Mouse (Mus musculus): Measurements from ENCODE around the gene Wdr63. TPM values are rescaled to one million over a fixed set of nuclear protein-coding genes. Genes with fewer than 3 reads are reported as not detected.

Gene Wdr63
- polyA plus RNA-seq, 1 experiment from 2014 or later, result 0.31 TPM

DNA sequence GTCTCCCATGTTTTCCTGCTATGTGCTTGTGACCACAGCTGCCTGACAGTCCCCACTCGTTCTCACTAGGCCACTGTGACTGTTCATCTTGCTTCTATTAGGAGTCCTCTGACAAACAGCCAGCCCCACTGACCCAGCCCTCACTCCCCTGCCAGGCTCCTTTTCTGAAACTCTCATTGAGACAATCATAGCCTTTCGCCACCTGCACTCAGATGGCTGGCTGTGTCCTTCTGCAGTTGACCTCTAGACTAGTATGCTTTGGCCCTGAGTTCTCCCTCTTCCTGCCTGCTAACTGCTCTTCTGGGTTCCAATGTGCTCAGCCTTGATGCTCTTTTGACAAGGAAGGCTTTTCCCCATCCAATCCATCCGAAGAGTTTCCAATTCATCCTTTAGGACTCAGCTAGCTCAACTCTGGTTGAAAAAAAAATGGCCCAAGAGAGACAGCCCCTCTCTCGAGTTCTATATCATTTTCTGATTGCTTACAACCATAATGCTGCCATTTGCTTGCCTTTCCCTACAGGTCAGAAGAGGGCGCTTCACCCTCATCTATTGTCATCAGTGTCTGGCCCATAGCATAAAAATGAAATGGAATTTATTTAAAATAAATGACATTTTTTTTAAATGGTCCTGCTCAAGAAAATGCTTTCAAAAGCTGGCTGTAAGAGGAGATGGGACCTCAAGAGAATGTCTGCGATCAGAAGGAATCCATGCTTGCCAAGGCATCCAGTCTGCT lies 54.7 kb downstream of the Wdr63 start:
- ATAC-seq (ENCODE audit: low read depth), result no peak
- 65% methylated on average over 6 of the region's 6 CpGs for WGBS
- Histone ChIP-seq H3K9ac (replicated peaks; ENCODE audit: low read depth, low read length) (no peak overlapping the region), H3K9me3 (ENCODE audit: control insufficient read depth, low read length) (no peaks in the 10 kb centered on the region), H3K4me1 (ENCODE audit: control insufficient read depth, insufficient read depth, low read length) (no peaks in the 10 kb centered on the region; the same call in 1 of the 2 replicates), H3K27ac (ENCODE audit: low read depth, low read length) (no peak overlapping the region), H3K27me3 (ENCODE audit: control insufficient read depth, insufficient read depth, low read length) (no peaks in the 10 kb centered on the region), H3K36me3 (ENCODE audit: control insufficient read depth, insufficient read depth, low read length) (no peaks in the 10 kb centered on the region), H3K4me2 (ENCODE audit: low read depth, low read length) (no peak overlapping the region), H3K4me3 (ENCODE audit: low read depth, low read length) (no peak overlapping the region)

DNA sequence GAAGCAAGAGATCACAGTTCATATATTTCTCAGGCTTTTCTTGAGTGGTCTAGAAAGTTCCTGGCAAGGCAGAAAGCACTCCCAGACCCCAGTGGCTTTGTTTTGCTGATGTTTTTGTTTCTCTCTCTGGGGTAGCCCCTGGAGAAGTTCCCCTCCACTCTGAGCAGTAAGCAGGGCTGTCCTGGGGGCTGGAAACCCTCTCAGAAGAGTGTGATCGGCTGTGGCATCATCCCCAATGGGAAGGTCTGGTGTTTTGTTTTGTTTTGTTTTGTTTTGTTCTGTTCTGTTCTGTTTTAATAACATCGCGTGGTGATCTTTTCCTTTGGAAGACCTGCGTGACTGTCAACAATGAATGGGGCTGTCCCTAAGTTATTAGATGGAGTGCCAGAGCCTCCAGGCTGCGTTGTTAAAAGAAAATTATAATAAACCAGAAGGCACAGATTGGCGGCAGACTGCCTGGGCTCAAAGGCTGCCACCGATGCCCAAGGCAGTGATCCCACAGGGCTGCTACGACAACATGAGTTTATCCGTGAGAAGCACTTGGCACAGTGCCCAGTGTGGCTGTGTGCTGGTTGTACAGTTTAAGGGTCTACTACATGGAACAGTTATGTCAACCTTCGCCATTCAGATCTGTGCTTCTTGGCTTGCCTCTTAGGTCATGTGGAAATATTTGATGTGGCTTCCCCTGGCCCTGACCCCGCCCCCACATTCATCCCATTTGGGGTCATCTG lies 56.5 kb downstream of the Wdr63 start:
- WGBS, result 28% methylated on average over 11 of the region's 11 CpGs
- no peak overlapping the region for H3K27ac ChIP-seq (ENCODE audit: low read depth, low read length)
- H3K9me3 ChIP-seq (ENCODE audit: control insufficient read depth, low read length), result no peaks in the 10 kb centered on the region
- H3K27me3 ChIP-seq (ENCODE audit: control insufficient read depth, insufficient read depth, low read length), result no peaks in the 10 kb centered on the region
- peak; percentile 92 for ATAC-seq (ENCODE audit: low read depth)
- no peak overlapping the region for H3K4me3 ChIP-seq (ENCODE audit: low read depth, low read length)
- no peak overlapping the region for H3K9ac ChIP-seq (replicated peaks; ENCODE audit: low read depth, low read length)
- no peaks in the 10 kb centered on the region; the same call in 1 of the 2 replicates for H3K4me1 ChIP-seq (ENCODE audit: control insufficient read depth, insufficient read depth, low read length)
- H3K36me3 ChIP-seq (ENCODE audit: control insufficient read depth, insufficient read depth, low read length), result no peaks in the 10 kb centered on the region
- no peak overlapping the region for H3K4me2 ChIP-seq (ENCODE audit: low read depth, low read length)

DNA sequence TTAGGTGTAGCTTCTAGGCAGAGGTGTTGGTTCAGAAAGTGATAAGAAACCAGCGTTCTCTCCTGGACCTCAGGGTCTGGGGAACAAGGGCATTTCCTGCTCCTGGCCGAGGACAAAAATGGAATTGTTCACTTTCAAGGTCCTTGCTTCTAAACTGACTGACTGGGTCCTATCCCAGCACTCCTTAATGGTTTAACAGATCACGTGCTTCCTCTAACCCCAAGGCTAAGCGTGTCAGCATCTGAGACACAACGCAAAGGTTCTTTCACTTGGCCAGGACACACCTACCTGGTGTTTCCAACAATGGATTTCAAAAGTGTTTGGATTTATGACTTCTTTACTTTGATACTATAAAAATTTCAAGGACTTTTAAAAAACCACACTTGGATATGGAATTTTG lies 58.0 kb downstream of the Wdr63 start:
- no peak for ATAC-seq (ENCODE audit: low read depth)
- no peaks in the 10 kb centered on the region for H3K36me3 ChIP-seq (ENCODE audit: control insufficient read depth, insufficient read depth, low read length)
- no peak overlapping the region for H3K27ac ChIP-seq (ENCODE audit: low read depth, low read length)
- H3K9ac ChIP-seq (replicated peaks; ENCODE audit: low read depth, low read length), result no peak overlapping the region
- 91% methylated on average over 5 of the region's 5 CpGs for WGBS
- H3K9me3 ChIP-seq (ENCODE audit: control insufficient read depth, low read length), result no peaks in the 10 kb centered on the region
- H3K27me3 ChIP-seq (ENCODE audit: control insufficient read depth, insufficient read depth, low read length), result no peaks in the 10 kb centered on the region
- H3K4me2 ChIP-seq (ENCODE audit: low read depth, low read length), result no peak overlapping the region
- no peaks in the 10 kb centered on the region; the same call in 1 of the 2 replicates for H3K4me1 ChIP-seq (ENCODE audit: control insufficient read depth, insufficient read depth, low read length)
- H3K4me3 ChIP-seq (ENCODE audit: low read depth, low read length), result no peak overlapping the region

DNA sequence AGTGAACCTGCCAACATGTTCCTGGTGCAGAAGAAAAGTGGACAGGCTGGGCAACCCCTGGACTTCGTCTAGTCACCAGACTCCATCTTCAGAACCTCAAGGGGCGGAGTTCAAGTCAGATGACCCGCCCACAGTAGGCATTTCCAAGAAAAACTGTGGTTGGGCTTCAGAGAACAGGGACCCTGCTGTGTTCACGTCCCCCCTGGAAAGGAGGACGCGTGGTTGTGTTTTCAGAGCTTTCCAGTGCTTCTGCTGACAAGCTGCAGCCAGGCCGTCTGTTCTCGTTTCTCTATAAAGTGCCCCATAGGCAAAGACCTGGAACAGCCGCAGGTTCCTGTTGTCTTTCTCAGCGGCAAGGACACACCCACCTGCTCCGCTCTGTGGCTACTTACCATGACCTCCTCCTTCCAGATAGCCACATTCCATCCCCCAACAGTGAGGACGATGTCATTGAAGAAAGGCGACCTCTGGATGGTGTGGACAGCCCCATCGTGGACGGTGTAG lies 60.2 kb downstream of the Wdr63 start:
- no peaks in the 10 kb centered on the region for H3K9me3 ChIP-seq (ENCODE audit: control insufficient read depth, low read length)
- 31% methylated on average over 15 of the region's 15 CpGs for WGBS
- H3K4me2 ChIP-seq (ENCODE audit: low read depth, low read length), result no peak overlapping the region
- no peak for ATAC-seq (ENCODE audit: low read depth)
- no peak overlapping the region for H3K27ac ChIP-seq (ENCODE audit: low read depth, low read length)
- H3K36me3 ChIP-seq (ENCODE audit: control insufficient read depth, insufficient read depth, low read length), result no peaks in the 10 kb centered on the region
- H3K27me3 ChIP-seq (ENCODE audit: control insufficient read depth, insufficient read depth, low read length), result no peaks in the 10 kb centered on the region
- no peak overlapping the region for H3K9ac ChIP-seq (replicated peaks; ENCODE audit: low read depth, low read length)
- H3K4me1 ChIP-seq (ENCODE audit: control insufficient read depth, insufficient read depth, low read length), result no peaks in the 10 kb centered on the region; the same call in 1 of the 2 replicates
- no peak overlapping the region for H3K4me3 ChIP-seq (ENCODE audit: low read depth, low read length)

DNA sequence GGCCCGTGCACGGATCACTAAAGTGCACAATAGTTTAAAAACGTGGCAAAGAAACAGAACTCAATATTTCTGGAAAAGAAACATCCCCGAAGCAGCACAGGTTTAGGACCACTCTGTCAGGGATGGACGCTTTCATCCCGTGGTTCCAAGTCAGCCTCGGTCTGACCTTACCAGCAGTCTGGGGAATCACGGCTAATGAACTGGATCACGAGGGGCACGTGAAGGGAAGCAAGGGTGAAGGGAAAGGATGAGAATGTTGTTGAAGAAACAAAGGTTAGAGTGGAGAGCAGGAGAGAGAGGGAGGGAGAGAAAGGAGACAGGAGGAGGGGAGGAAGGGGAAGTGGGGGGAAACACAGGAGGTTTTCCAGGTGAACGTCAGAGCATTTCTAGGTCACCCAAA lies 61.9 kb downstream of the Wdr63 start:
- no peak overlapping the region for H3K4me3 ChIP-seq (ENCODE audit: low read depth, low read length)
- ATAC-seq (ENCODE audit: low read depth), result no peak
- 84% methylated on average over 11 of the region's 11 CpGs for WGBS
- no peaks in the 10 kb centered on the region for H3K36me3 ChIP-seq (ENCODE audit: control insufficient read depth, insufficient read depth, low read length)
- H3K27ac ChIP-seq (ENCODE audit: low read depth, low read length), result no peak overlapping the region
- no peak overlapping the region for H3K9ac ChIP-seq (replicated peaks; ENCODE audit: low read depth, low read length)
- H3K9me3 ChIP-seq (ENCODE audit: control insufficient read depth, low read length), result no peaks in the 10 kb centered on the region
- H3K27me3 ChIP-seq (ENCODE audit: control insufficient read depth, insufficient read depth, low read length), result no peaks in the 10 kb centered on the region
- no peaks in the 10 kb centered on the region; the same call in 1 of the 2 replicates for H3K4me1 ChIP-seq (ENCODE audit: control insufficient read depth, insufficient read depth, low read length)
- H3K4me2 ChIP-seq (ENCODE audit: low read depth, low read length), result no peak overlapping the region

DNA sequence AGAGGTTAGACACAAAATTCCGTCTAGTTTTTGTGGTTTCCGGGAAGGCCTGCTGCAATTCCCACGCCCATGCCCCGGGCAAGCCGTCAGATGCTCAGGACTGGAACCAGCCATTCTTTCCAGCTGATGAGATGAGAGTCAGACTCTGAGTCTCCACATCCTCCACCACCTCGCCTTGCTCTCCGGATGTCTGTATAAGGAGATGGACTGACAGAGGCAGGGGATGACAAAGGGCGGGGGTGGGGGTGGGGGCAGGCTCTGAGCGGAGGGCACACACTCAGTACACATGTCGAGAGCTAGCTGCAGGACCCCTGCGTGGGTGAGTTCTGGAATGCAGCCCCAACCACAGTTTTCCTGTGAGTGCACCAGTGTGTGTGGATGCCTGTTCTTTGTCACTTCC lies 63.0 kb downstream of the Wdr63 start:
- no peak for ATAC-seq (ENCODE audit: low read depth)
- Histone ChIP-seq H3K27ac (ENCODE audit: low read depth, low read length) (no peak overlapping the region), H3K9me3 (ENCODE audit: control insufficient read depth, low read length) (no peaks in the 10 kb centered on the region), H3K4me1 (ENCODE audit: control insufficient read depth, insufficient read depth, low read length) (no peaks in the 10 kb centered on the region), H3K4me3 (ENCODE audit: low read depth, low read length) (no peak overlapping the region), H3K36me3 (ENCODE audit: control insufficient read depth, insufficient read depth, low read length) (no peaks in the 10 kb centered on the region), H3K4me2 (ENCODE audit: low read depth, low read length) (no peak overlapping the region), H3K9ac (replicated peaks; ENCODE audit: low read depth, low read length) (no peak overlapping the region), H3K27me3 (ENCODE audit: control insufficient read depth, insufficient read depth, low read length) (no peaks in the 10 kb centered on the region)
- WGBS, result 59% methylated on average over 11 of the region's 11 CpGs

DNA sequence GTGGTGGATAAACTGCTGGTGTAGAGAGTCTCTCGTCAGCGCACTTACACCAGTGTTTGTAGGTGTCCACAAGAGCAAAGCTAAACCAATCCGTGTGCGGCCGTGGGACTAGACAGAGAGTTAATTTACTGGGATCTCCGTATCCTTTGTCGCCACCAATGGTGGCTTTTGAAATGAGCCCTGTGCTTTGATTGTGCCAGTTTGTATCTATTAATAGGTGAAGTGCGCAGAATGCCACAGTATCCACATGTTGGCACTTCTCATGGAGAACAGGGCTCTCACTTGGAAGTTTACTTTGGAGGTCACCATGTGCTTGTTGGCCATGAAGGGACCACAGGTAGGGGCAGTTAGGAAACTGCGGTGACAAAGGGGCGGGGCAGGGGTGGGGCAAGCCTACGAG lies 66.5 kb downstream of the Wdr63 start:
- H3K9me3 ChIP-seq (ENCODE audit: control insufficient read depth, low read length), result no peaks in the 10 kb centered on the region
- no peaks in the 10 kb centered on the region for H3K27me3 ChIP-seq (ENCODE audit: control insufficient read depth, insufficient read depth, low read length)
- no peaks in the 10 kb centered on the region for H3K4me1 ChIP-seq (ENCODE audit: control insufficient read depth, insufficient read depth, low read length)
- no peak for ATAC-seq (ENCODE audit: low read depth)
- H3K36me3 ChIP-seq (ENCODE audit: control insufficient read depth, insufficient read depth, low read length), result no peaks in the 10 kb centered on the region
- H3K9ac ChIP-seq (replicated peaks; ENCODE audit: low read depth, low read length), result no peak overlapping the region
- no peak overlapping the region for H3K27ac ChIP-seq (ENCODE audit: low read depth, low read length)
- H3K4me2 ChIP-seq (ENCODE audit: low read depth, low read length), result no peak overlapping the region
- no peak overlapping the region for H3K4me3 ChIP-seq (ENCODE audit: low read depth, low read length)
- 92% methylated on average over 11 of the region's 11 CpGs for WGBS

DNA sequence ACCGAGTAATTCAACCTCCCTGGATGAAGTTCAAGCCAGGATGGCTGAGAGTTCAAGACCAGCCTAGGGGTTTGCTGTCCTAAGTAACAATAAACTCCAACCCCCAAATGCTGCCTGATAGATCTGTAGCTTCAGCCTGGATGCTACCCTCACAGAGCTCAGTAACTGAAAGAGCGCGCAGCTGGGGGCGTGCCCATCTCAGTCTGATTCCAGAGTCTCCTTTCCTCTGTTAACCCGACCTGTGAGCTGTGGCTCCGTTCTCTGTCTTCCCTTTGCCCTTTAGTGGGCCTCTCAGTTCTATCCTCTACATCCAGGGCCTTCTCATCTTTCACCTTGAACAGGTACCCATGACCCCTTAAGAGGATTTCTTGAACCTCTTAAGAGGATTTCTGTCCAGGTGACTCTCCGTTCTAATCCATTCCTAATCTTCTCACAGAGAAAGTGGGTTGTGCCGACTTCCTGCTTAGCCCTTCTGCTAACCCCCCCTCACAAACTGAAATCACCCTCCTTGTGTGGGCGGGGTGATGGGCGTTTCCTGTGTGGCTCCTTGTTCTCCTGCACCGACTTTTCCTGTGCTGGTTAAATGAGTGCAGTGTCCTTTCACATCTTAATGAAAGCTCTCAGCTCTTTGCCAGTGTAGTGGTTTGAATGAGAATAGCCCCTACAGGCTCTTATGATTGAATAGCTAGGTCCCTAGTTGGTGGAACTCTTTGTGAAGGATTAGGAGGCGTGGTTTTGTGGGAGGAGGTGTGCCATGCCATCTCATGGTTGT lies 68.6 kb downstream of the Wdr63 start:
- H3K4me2 ChIP-seq (ENCODE audit: low read depth, low read length), result no peak overlapping the region
- ATAC-seq (ENCODE audit: low read depth), result no peak
- H3K36me3 ChIP-seq (ENCODE audit: control insufficient read depth, insufficient read depth, low read length), result no peaks in the 10 kb centered on the region
- no peaks in the 10 kb centered on the region for H3K27me3 ChIP-seq (ENCODE audit: control insufficient read depth, insufficient read depth, low read length)
- H3K27ac ChIP-seq (ENCODE audit: low read depth, low read length), result no peak overlapping the region
- WGBS, result 77% methylated on average over 12 of the region's 12 CpGs
- no peaks in the 10 kb centered on the region for H3K4me1 ChIP-seq (ENCODE audit: control insufficient read depth, insufficient read depth, low read length)
- H3K9ac ChIP-seq (replicated peaks; ENCODE audit: low read depth, low read length), result no peak overlapping the region
- H3K9me3 ChIP-seq (ENCODE audit: control insufficient read depth, low read length), result no peaks in the 10 kb centered on the region
- no peak overlapping the region for H3K4me3 ChIP-seq (ENCODE audit: low read depth, low read length)
